Mouse (Mus musculus): ENCODE measurements around the gene Olfr788. TPM values are rescaled to one million over a fixed set of nuclear protein-coding genes. Genes with fewer than 3 reads are reported as not detected.

Gene Olfr788
- total and polyA plus RNA-seq, 3 experiments = 0.76 TPM; not detected in 2

DNA sequence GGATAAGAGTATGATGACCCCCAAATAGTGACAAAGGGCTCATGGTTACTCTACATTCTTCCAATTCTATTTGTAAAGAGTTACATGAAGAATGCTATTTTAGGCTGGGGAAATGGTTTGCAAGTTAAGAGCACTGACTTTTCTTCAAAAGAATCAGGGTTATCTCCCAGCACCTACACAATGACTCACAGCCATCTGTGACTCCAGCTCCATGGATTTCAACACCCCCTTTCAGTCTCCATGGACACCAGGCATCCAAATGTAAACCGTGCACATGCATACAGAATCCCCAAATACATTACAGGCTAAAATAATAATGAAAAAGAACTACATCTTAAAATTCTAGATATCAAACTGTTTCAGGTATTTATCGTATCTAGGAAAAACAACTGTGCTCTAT is 19.3 kb downstream of the Olfr788 start:
- no peaks in the 10 kb centered on the region for H3K36me3 ChIP-seq (replicated peaks)
- ATAC-seq (ENCODE audit: extremely low read depth, insufficient number of reproducible peaks, low FRiP score, poor library complexity, severe bottlenecking) = no peak
- DNase-seq (ENCODE audit: low spot score) = no peak
- no peaks in the 10 kb centered on the region for H3K27me3 ChIP-seq (ENCODE audit: insufficient read depth, low read length)
- no peak overlapping the region for H3K4me3 ChIP-seq (ENCODE audit: low read depth, low read length)
- H3K9me3 ChIP-seq (replicated peaks) = no peaks in the 10 kb centered on the region
- TF ChIP-seq TAL1 (conservative IDR thresholded peaks at IDR 0.05; ENCODE audit: low read depth, low read length) (no peak), CTCF (IDR thresholded peaks at IDR 0.05; ENCODE audit: low read depth, low read length) (no peak), GATA1 (IDR thresholded peaks at IDR 0.05; ENCODE audit: borderline replicate concordance, low read length) (no peak), GATA2 (IDR thresholded peaks at IDR 0.05; ENCODE audit: borderline replicate concordance, low read depth, low read length) (no peak), POLR2AphosphoS5 (IDR thresholded peaks at IDR 0.05; ENCODE audit: insufficient replicate concordance, low read depth, low read length) (no peak)
- no peaks in the 10 kb centered on the region for H3K4me1 ChIP-seq (ENCODE audit: insufficient read depth, low read depth, low read length)

DNA sequence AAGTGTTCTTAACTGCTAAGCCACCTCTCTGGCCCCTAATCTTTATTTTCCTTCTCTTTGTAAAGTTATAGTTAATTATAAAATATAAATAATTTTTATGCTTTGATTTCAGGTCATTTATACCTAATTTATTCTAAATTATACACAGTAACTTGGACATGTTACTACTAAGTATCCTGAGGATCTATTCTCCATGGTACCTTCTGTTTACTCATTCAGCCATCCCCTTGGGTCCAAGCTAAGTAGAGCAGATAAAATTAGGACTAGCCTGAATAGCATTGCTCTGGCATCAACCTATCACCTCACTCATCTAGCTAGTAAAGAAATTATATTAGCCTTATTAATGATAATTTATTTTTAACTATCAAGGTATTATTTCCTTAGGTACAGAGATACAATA is 27.4 kb downstream of the Olfr788 start, which contains the start of gene Olfr790:
TSS of gene Olfr790 (plus strand) at position 301 of the 400 bp plus-strand sequence.
- no peak for TF ChIP-seq GATA2 (IDR thresholded peaks at IDR 0.05; ENCODE audit: borderline replicate concordance, low read depth, low read length)
- TF ChIP-seq CTCF (IDR thresholded peaks at IDR 0.05; ENCODE audit: low read depth, low read length) = no peak
- no peak for TF ChIP-seq GATA1 (IDR thresholded peaks at IDR 0.05; ENCODE audit: borderline replicate concordance, low read length)
- TF ChIP-seq POLR2AphosphoS5 (IDR thresholded peaks at IDR 0.05; ENCODE audit: insufficient replicate concordance, low read depth, low read length) = no peak
- no peak for TF ChIP-seq TAL1 (conservative IDR thresholded peaks at IDR 0.05; ENCODE audit: low read depth, low read length)
- Histone ChIP-seq H3K4me3 (ENCODE audit: low read depth, low read length) (no peak within 1 kb of the TSS), H3K27me3 (ENCODE audit: insufficient read depth, low read length) (no peaks in the 10 kb centered on the region), H3K9me3 (replicated peaks) (no peaks in the 10 kb centered on the region), H3K4me1 (ENCODE audit: insufficient read depth, low read depth, low read length) (no peaks in the 10 kb centered on the region), H3K36me3 (replicated peaks) (no peaks in the 10 kb centered on the region)
- DNase-seq (ENCODE audit: low spot score) = no peak
- no peak for ATAC-seq (ENCODE audit: extremely low read depth, insufficient number of reproducible peaks, low FRiP score, poor library complexity, severe bottlenecking)

DNA sequence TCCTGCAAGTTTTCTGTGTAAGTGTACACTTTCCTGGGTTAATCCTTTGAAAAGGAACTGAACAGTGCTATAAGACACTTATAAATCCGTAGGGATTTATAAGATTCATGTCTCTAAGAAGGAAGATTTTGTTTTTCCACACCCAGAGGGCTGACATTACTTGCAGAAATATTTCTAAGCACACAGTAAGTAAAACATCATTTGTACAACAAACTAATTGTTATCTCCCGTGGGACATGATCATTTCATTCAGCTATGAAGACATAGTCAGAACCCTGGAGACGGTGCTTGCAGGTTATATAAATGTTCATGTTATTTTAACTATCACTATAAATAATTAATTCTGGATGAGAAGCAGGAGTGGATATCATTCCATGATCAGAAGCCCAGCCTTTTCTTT is 50.7 kb downstream of the Olfr788 start, which contains the start of gene Olfr791:
TSS of gene Olfr791 (plus strand) at position 301 of the 400 bp plus-strand sequence.
- no peak within 1 kb of the TSS for H3K4me3 ChIP-seq (ENCODE audit: low read depth, low read length)
- DNase-seq (ENCODE audit: low spot score) (no peak), ATAC-seq (ENCODE audit: extremely low read depth, insufficient number of reproducible peaks, low FRiP score, poor library complexity, severe bottlenecking) (no peak)
- no peaks in the 10 kb centered on the region for H3K27me3 ChIP-seq (ENCODE audit: insufficient read depth, low read length)
- H3K4me1 ChIP-seq (ENCODE audit: insufficient read depth, low read depth, low read length) = no peaks in the 10 kb centered on the region
- no peaks in the 10 kb centered on the region for H3K9me3 ChIP-seq (replicated peaks)
- TF ChIP-seq CTCF (IDR thresholded peaks at IDR 0.05; ENCODE audit: low read depth, low read length) (no peak), TAL1 (conservative IDR thresholded peaks at IDR 0.05; ENCODE audit: low read depth, low read length) (no peak), GATA2 (IDR thresholded peaks at IDR 0.05; ENCODE audit: borderline replicate concordance, low read depth, low read length) (no peak), POLR2AphosphoS5 (IDR thresholded peaks at IDR 0.05; ENCODE audit: insufficient replicate concordance, low read depth, low read length) (no peak), GATA1 (IDR thresholded peaks at IDR 0.05; ENCODE audit: borderline replicate concordance, low read length) (no peak)
- H3K36me3 ChIP-seq (replicated peaks) = no peaks in the 10 kb centered on the region

Other genes with a start within 250 kb of the Olfr788 start
Only the 20 nearest of the 24 such genes appear.
- gene Olfr776, start 211.9 kb upstream of the Olfr788 start, total RNA-seq (2014; fragmentation: Nextera tagmentation) = not detected in 2 replicates
- gene Olfr776, start 211.9 kb upstream of the Olfr788 start, total RNA-seq (2017) = 0.22 and 0.41 TPM in 2 replicates
- gene Olfr776, start 211.9 kb upstream of the Olfr788 start, polyA plus RNA-seq (2012) = not detected in 2 replicates
- not detected in 2 replicates for gene Olfr777, start 199.5 kb upstream of the Olfr788 start, total RNA-seq (2014; fragmentation: Nextera tagmentation)
- 0.17 and 0.44 TPM in 2 replicates for gene Olfr777, start 199.5 kb upstream of the Olfr788 start, total RNA-seq (2017)
- not detected in 2 replicates for gene Olfr777, start 199.5 kb upstream of the Olfr788 start, polyA plus RNA-seq (2012)
- gene Olfr780, start 152.9 kb upstream of the Olfr788 start, total RNA-seq (2014; fragmentation: Nextera tagmentation) = not detected in 2 replicates
- 0.17 and 0.33 TPM in 2 replicates for gene Olfr780, start 152.9 kb upstream of the Olfr788 start, total RNA-seq (2017)
- gene Olfr780, start 152.9 kb upstream of the Olfr788 start, polyA plus RNA-seq (2012) = not detected in 2 replicates
- not detected in 2 replicates for gene Olfr781, start 142.1 kb upstream of the Olfr788 start, total RNA-seq (2014; fragmentation: Nextera tagmentation)
- not detected in 2 replicates for gene Olfr781, start 142.1 kb upstream of the Olfr788 start, total RNA-seq (2017)
- not detected in 2 replicates for gene Olfr781, start 142.1 kb upstream of the Olfr788 start, polyA plus RNA-seq (2012)
- gene Olfr782, start 122.1 kb upstream of the Olfr788 start, total RNA-seq (2014; fragmentation: Nextera tagmentation) = not detected in 2 replicates
- 0.23 TPM in 1 of 2 replicates, not detected in the other for gene Olfr782, start 122.1 kb upstream of the Olfr788 start, total RNA-seq (2017)
- gene Olfr782, start 122.1 kb upstream of the Olfr788 start, polyA plus RNA-seq (2012) = not detected in 2 replicates
- gene Olfr784, start 86.9 kb upstream of the Olfr788 start, total RNA-seq (2014; fragmentation: Nextera tagmentation) = not detected in 2 replicates
- gene Olfr784, start 86.9 kb upstream of the Olfr788 start, total RNA-seq (2017) = 0.12 and 0.16 TPM in 2 replicates
- not detected in 2 replicates for gene Olfr784, start 86.9 kb upstream of the Olfr788 start, polyA plus RNA-seq (2012)
- not detected in 2 replicates for gene Olfr785, start 65.6 kb upstream of the Olfr788 start, total RNA-seq (2014; fragmentation: Nextera tagmentation)
- gene Olfr785, start 65.6 kb upstream of the Olfr788 start, total RNA-seq (2017) = 0.06 TPM in 1 of 2 replicates, not detected in the other
- not detected in 2 replicates for gene Olfr785, start 65.6 kb upstream of the Olfr788 start, polyA plus RNA-seq (2012)
- gene Olfr786, start 43.7 kb upstream of the Olfr788 start, total RNA-seq (2014; fragmentation: Nextera tagmentation) = not detected in 2 replicates
- gene Olfr786, start 43.7 kb upstream of the Olfr788 start, total RNA-seq (2017) = not detected in 2 replicates
- gene Olfr786, start 43.7 kb upstream of the Olfr788 start, polyA plus RNA-seq (2012) = not detected in 2 replicates
- not detected in 2 replicates for gene Olfr787, start 9.1 kb upstream of the Olfr788 start, total RNA-seq (2014; fragmentation: Nextera tagmentation)
- gene Olfr787, start 9.1 kb upstream of the Olfr788 start, total RNA-seq (2017) = 0.16 TPM in 1 of 2 replicates, not detected in the other
- not detected in 2 replicates for gene Olfr787, start 9.1 kb upstream of the Olfr788 start, polyA plus RNA-seq (2012)
- gene Olfr789, start 13.8 kb downstream of the Olfr788 start, total RNA-seq (2014; fragmentation: Nextera tagmentation) = not detected in 2 replicates
- 0.05 and 0.06 TPM in 2 replicates for gene Olfr789, start 13.8 kb downstream of the Olfr788 start, total RNA-seq (2017)
- not detected in 2 replicates for gene Olfr789, start 13.8 kb downstream of the Olfr788 start, polyA plus RNA-seq (2012)
- gene Olfr790, start 27.5 kb downstream of the Olfr788 start, total RNA-seq (2014; fragmentation: Nextera tagmentation) = not detected in 2 replicates
- gene Olfr790, start 27.5 kb downstream of the Olfr788 start, total RNA-seq (2017) = 0.11 TPM in 1 of 2 replicates, not detected in the other
- gene Olfr790, start 27.5 kb downstream of the Olfr788 start, polyA plus RNA-seq (2012) = not detected in 2 replicates
- gene Olfr791, start 50.8 kb downstream of the Olfr788 start, total RNA-seq (2014; fragmentation: Nextera tagmentation) = not detected in 2 replicates
- 0.05 and 0.29 TPM in 2 replicates for gene Olfr791, start 50.8 kb downstream of the Olfr788 start, total RNA-seq (2017)
- not detected in 2 replicates for gene Olfr791, start 50.8 kb downstream of the Olfr788 start, polyA plus RNA-seq (2012)
- gene Olfr792, start 68.2 kb downstream of the Olfr788 start, total RNA-seq (2014; fragmentation: Nextera tagmentation) = not detected in 2 replicates
- gene Olfr792, start 68.2 kb downstream of the Olfr788 start, total RNA-seq (2017) = not detected in 2 replicates
- not detected in 2 replicates for gene Olfr792, start 68.2 kb downstream of the Olfr788 start, polyA plus RNA-seq (2012)
- not detected in 2 replicates for gene Olfr794, start 96.7 kb downstream of the Olfr788 start, total RNA-seq (2014; fragmentation: Nextera tagmentation)
- 0.27 TPM in 1 of 2 replicates, not detected in the other for gene Olfr794, start 96.7 kb downstream of the Olfr788 start, total RNA-seq (2017)
- not detected in 2 replicates for gene Olfr794, start 96.7 kb downstream of the Olfr788 start, polyA plus RNA-seq (2012)
- not detected in 2 replicates for gene Olfr796, start 141.6 kb downstream of the Olfr788 start, total RNA-seq (2014; fragmentation: Nextera tagmentation)
- gene Olfr796, start 141.6 kb downstream of the Olfr788 start, total RNA-seq (2017) = 0.22 and 0.23 TPM in 2 replicates
- gene Olfr796, start 141.6 kb downstream of the Olfr788 start, polyA plus RNA-seq (2012) = not detected in 2 replicates
- not detected in 2 replicates for gene Olfr798, start 156.9 kb downstream of the Olfr788 start, total RNA-seq (2014; fragmentation: Nextera tagmentation)
- 0.06 TPM in 1 of 2 replicates, not detected in the other for gene Olfr798, start 156.9 kb downstream of the Olfr788 start, total RNA-seq (2017)
- not detected in 2 replicates for gene Olfr798, start 156.9 kb downstream of the Olfr788 start, polyA plus RNA-seq (2012)
- not detected in 2 replicates for gene Olfr799, start 166.5 kb downstream of the Olfr788 start, total RNA-seq (2014; fragmentation: Nextera tagmentation)
- gene Olfr799, start 166.5 kb downstream of the Olfr788 start, total RNA-seq (2017) = 0.05 TPM in 1 of 2 replicates, not detected in the other
- gene Olfr799, start 166.5 kb downstream of the Olfr788 start, polyA plus RNA-seq (2012) = not detected in 2 replicates
- gene Olfr800, start 186.7 kb downstream of the Olfr788 start, total RNA-seq (2014; fragmentation: Nextera tagmentation) = not detected in 2 replicates
- gene Olfr800, start 186.7 kb downstream of the Olfr788 start, total RNA-seq (2017) = 0.12 and 0.27 TPM in 2 replicates
- not detected in 2 replicates for gene Olfr800, start 186.7 kb downstream of the Olfr788 start, polyA plus RNA-seq (2012)
- gene Olfr801, start 202.9 kb downstream of the Olfr788 start, total RNA-seq (2014; fragmentation: Nextera tagmentation) = not detected in 2 replicates
- gene Olfr801, start 202.9 kb downstream of the Olfr788 start, total RNA-seq (2017) = 0.06 and 0.16 TPM in 2 replicates
- gene Olfr801, start 202.9 kb downstream of the Olfr788 start, polyA plus RNA-seq (2012) = not detected in 2 replicates
- not detected in 2 replicates for gene Olfr802, start 217.2 kb downstream of the Olfr788 start, total RNA-seq (2014; fragmentation: Nextera tagmentation)
- gene Olfr802, start 217.2 kb downstream of the Olfr788 start, total RNA-seq (2017) = 0.05 and 0.17 TPM in 2 replicates
- gene Olfr802, start 217.2 kb downstream of the Olfr788 start, polyA plus RNA-seq (2012) = not detected in 2 replicates